Mouse (Mus musculus) olfactory bulb, adult 2 months (tissue): Measurements from ENCODE around the gene Slc30a10.

ENCODE experiments used
- CTCF ChIP-seq: fragments of 200-500 bp; IDR thresholded peaks from 2 replicates; pipeline ENCODE4 v1.5.1; 2012; ENCODE audit warnings: low read depth, mild to moderate bottlenecking, low read length, moderate library complexity; ENCODE audit not compliant: insufficient read depth
- POLR2A ChIP-seq: fragments of 200-500 bp; IDR thresholded peaks from 2 replicates; pipeline ENCODE4 v1.6.1; 2012; ENCODE audit warnings: mild to moderate bottlenecking, low read depth, low read length, moderate library complexity; ENCODE audit not compliant: insufficient read depth

- TF ChIP-seq CTCF (no peak), POLR2A (no peak)
Observed at GRCm38 (mm10) chr1:185493439-185494034, 38.9 kb downstream of the Slc30a10 start.
